Mouse (Mus musculus) hindbrain, embryonic 13.5 days (tissue): ENCODE results near the gene Cfap126. TPM values are rescaled to one million over a fixed set of nuclear protein-coding genes. Genes with fewer than 3 reads are reported as not detected.
A peak's percentile ranks its signal among the peaks of the same experiment; 100 is the strongest.
"Not testable (repeated sequence)": the region's sequence is repeated elsewhere in the genome, so short reads cannot be mapped to it uniquely, and the experiment has no call there.

Source experiments
- ATAC-seq: fragments of 200-750 bp; cut with Nextera tagmentation; 2 replicates; pipeline ENCODE4 v1.8.0; 2017; ENCODE audit warnings: moderate TSS enrichment; ENCODE audit not compliant: low FRiP score
- H3K27ac ChIP-seq: fragments of 300-500 bp; sonication (generic); 2 replicates; pipeline ENCODE4 v1.5.1; 2015; ENCODE audit warnings: inconsistent platforms, mild to moderate bottlenecking, moderate library complexity
- H3K27me3 ChIP-seq: fragments of 300-500 bp; sonication (generic); 2 replicates; pipeline ENCODE4 v1.6.1; 2015; ENCODE audit warnings: mild to moderate bottlenecking, inconsistent platforms
- H3K36me3 ChIP-seq: fragments of 300-500 bp; sonication (generic); 2 replicates; pipeline ENCODE4 v1.6.1; 2015; ENCODE audit warnings: mild to moderate bottlenecking, inconsistent platforms
- H3K4me1 ChIP-seq: fragments of 300-500 bp; sonication (generic); replicated peaks from 2 replicates; pipeline ENCODE4 v1.6.1; 2015; ENCODE audit warnings: inconsistent platforms
- H3K4me2 ChIP-seq: fragments of 300-500 bp; sonication (generic); 2 replicates; pipeline ENCODE4 v1.6.1; 2015; ENCODE audit warnings: inconsistent platforms, mild to moderate bottlenecking, moderate library complexity
- H3K4me3 ChIP-seq: fragments of 300-500 bp; sonication (generic); 2 replicates; pipeline ENCODE4 v1.5.1; 2015; ENCODE audit warnings: mild to moderate bottlenecking, inconsistent platforms
- H3K9ac ChIP-seq: fragments of 300-500 bp; sonication (generic); 2 replicates; pipeline ENCODE4 v1.6.1; 2015; ENCODE audit warnings: mild to moderate bottlenecking, inconsistent platforms
- H3K9me3 ChIP-seq: fragments of 300-500 bp; sonication (generic); 2 replicates; pipeline ENCODE4 v1.6.1; 2016; ENCODE audit warnings: inconsistent platforms
- WGBS: fragments of 180-500 bp; shearing (Covaris S2); methylation state at CpG from one replicate; pipeline ENCODE4 v1.1.7; 2015; 5-methylcytosine and 5-hydroxymethylcytosine counted together
- polyA plus RNA-seq: library from polyadenylated mRNA; unstranded; fragments of >200 nt; fragmentation: Nextera tagmentation; extraction: Ambion mirVana; gene quantifications from 2 replicates; pipeline ENCODE4 v1.2.1, GENCODE M21; 2015

Gene Cfap126
- polyA plus RNA-seq, 1 experiment from 2014 or later = 18.4 TPM

GRCm38 (mm10) chr1:171116280-171116679, 2.6 kb downstream of the Cfap126 start:
- ATAC-seq = no peak
- peaks cover 17% of the 10 kb centered on the region for H3K4me1 ChIP-seq
- H3K36me3 ChIP-seq = no peaks in the 10 kb centered on the region
- H3K4me3 ChIP-seq = no peak overlapping the region
- H3K9me3 ChIP-seq = no peaks in the 10 kb centered on the region
- H3K4me2 ChIP-seq = no peak overlapping the region
- no peak overlapping the region for H3K9ac ChIP-seq
- no peaks in the 10 kb centered on the region for H3K27me3 ChIP-seq
- 81% methylated on average over 4 of the region's 4 CpGs for WGBS
- no peak overlapping the region for H3K27ac ChIP-seq

- Histone ChIP-seq H3K4me3 (no peak overlapping the region), H3K4me1 (peaks cover 16% of the 10 kb centered on the region), H3K36me3 (no peaks in the 10 kb centered on the region), H3K27ac (no peak overlapping the region), H3K9ac (no peak overlapping the region), H3K27me3 (no peaks in the 10 kb centered on the region), H3K9me3 (no peaks in the 10 kb centered on the region), H3K4me2 (no peak overlapping the region)
- 12% methylated on average over 4 of the region's 4 CpGs for WGBS
- peak; percentile 46; the same call in 1 of the 2 replicates for ATAC-seq
These were observed 4.6 kb downstream of the Cfap126 start for GRCm38 (mm10) chr1:171118269-171118684.

- Histone ChIP-seq H3K9ac (no peak overlapping the region), H3K36me3 (no peaks in the 10 kb centered on the region), H3K27me3 (no peaks in the 10 kb centered on the region), H3K4me3 (no peak overlapping the region), H3K4me1 (peaks cover 10% of the 10 kb centered on the region), H3K4me2 (no peak overlapping the region), H3K27ac (no peak overlapping the region), H3K9me3 (no peaks in the 10 kb centered on the region)
- WGBS = 90% methylated on average over 5 of the region's 5 CpGs
- no peak for ATAC-seq
These were observed 5.3 kb downstream of the Cfap126 start for GRCm38 (mm10) chr1:171118996-171119395.

- ATAC-seq = no peak
- Histone ChIP-seq H3K9ac (no peak overlapping the region), H3K4me2 (no peak overlapping the region), H3K36me3 (no peaks in the 10 kb centered on the region), H3K27me3 (no peaks in the 10 kb centered on the region), H3K4me1 (peaks cover 7% of the 10 kb centered on the region), H3K9me3 (no peaks in the 10 kb centered on the region), H3K4me3 (no peak overlapping the region), H3K27ac (no peak overlapping the region)
- 90% methylated on average over 14 of the region's 14 CpGs for WGBS
These were observed 5.7 kb downstream of the Cfap126 start for GRCm38 (mm10) chr1:171119405-171119804.

- no peak overlapping the region for H3K9ac ChIP-seq
- ATAC-seq = no peak
These were observed 7.2 kb downstream of the Cfap126 start for GRCm38 (mm10) chr1:171120893-171121292.

GRCm38 (mm10) chr1:171121839-171122238, 8.1 kb downstream of the Cfap126 start:
- Histone ChIP-seq H3K4me3 (no peak overlapping the region), H3K36me3 (peaks cover 4% of the 10 kb centered on the region; the same call in 1 of the 2 replicates), H3K9ac (no peak overlapping the region), H3K4me1 (peaks cover 7% of the 10 kb centered on the region), H3K27ac (peak overlapping the region; percentile 6; the same call in 1 of the 2 replicates), H3K9me3 (no peaks in the 10 kb centered on the region), H3K27me3 (no peaks in the 10 kb centered on the region), H3K4me2 (no peak overlapping the region)
- ATAC-seq = no peak
- 39% methylated on average over 5 of the region's 5 CpGs for WGBS

More at GRCm38 (mm10) chr1:171120893-171121292, 7.2 kb downstream of the Cfap126 start:
- H3K27me3 ChIP-seq = no peaks in the 10 kb centered on the region
- no peak overlapping the region for H3K27ac ChIP-seq
- peaks cover 7% of the 10 kb centered on the region for H3K4me1 ChIP-seq
- H3K36me3 ChIP-seq = no peaks in the 10 kb centered on the region
- no peak overlapping the region for H3K4me3 ChIP-seq
- whole genome bisulfite sequencing = 52% methylated on average over 3 of the region's 3 CpGs
- H3K4me2 ChIP-seq = no peak overlapping the region
- no peaks in the 10 kb centered on the region for H3K9me3 ChIP-seq

GRCm38 (mm10) chr1:171122932-171123331, 9.2 kb downstream of the Cfap126 start:
- WGBS = 29% methylated on average over 7 of the region's 7 CpGs
- Histone ChIP-seq H3K27me3 (no peaks in the 10 kb centered on the region), H3K4me3 (no peak overlapping the region), H3K36me3 (peaks cover 11% of the 10 kb centered on the region), H3K4me2 (no peak overlapping the region), H3K9me3 (no peaks in the 10 kb centered on the region), H3K4me1 (peaks cover 7% of the 10 kb centered on the region), H3K27ac (0 out of 2 replicates have a peak overlapping the region, but pooled peaks have one; percentile 30), H3K9ac (no peak overlapping the region)
- peak; percentile 40; the same call in 1 of the 2 replicates for ATAC-seq

- no peak overlapping the region for H3K4me2 ChIP-seq
- H3K27me3 ChIP-seq = no peaks in the 10 kb centered on the region
- H3K4me1 ChIP-seq = peaks cover 7% of the 10 kb centered on the region
- peaks cover 25% of the 10 kb centered on the region for H3K36me3 ChIP-seq
- H3K9ac ChIP-seq = no peak overlapping the region
- no peak for ATAC-seq
- H3K9me3 ChIP-seq = no peaks in the 10 kb centered on the region
- no peak overlapping the region for H3K27ac ChIP-seq
- no peak overlapping the region for H3K4me3 ChIP-seq
- WGBS = 94% methylated on average over 5 of the region's 5 CpGs
These were observed 10.7 kb downstream of the Cfap126 start for GRCm38 (mm10) chr1:171124398-171124797.

GRCm38 (mm10) chr1:171129251-171129650, 15.5 kb downstream of the Cfap126 start:
- Histone ChIP-seq H3K9me3 (no peaks in the 10 kb centered on the region), H3K4me3 (no peak overlapping the region), H3K9ac (no peak overlapping the region), H3K27me3 (no peaks in the 10 kb centered on the region), H3K36me3 (peaks cover 66% of the 10 kb centered on the region), H3K4me2 (no peak overlapping the region), H3K27ac (no peak overlapping the region), H3K4me1 (no peaks in the 10 kb centered on the region)
- no peak for ATAC-seq
- WGBS = 62% methylated on average over 7 of the region's 7 CpGs

GRCm38 (mm10) chr1:171130971-171131370, 17.3 kb downstream of the Cfap126 start:
- peaks cover 84% of the 10 kb centered on the region for H3K36me3 ChIP-seq
- no peaks in the 10 kb centered on the region for H3K27me3 ChIP-seq
- ATAC-seq = no peak
- H3K4me3 ChIP-seq = no peak overlapping the region
- no peak overlapping the region for H3K27ac ChIP-seq
- no peak overlapping the region for H3K4me2 ChIP-seq
- WGBS = 96% methylated on average over 1 of the region's 1 CpGs
- H3K9me3 ChIP-seq = no peaks in the 10 kb centered on the region
- no peak overlapping the region for H3K9ac ChIP-seq
- no peaks in the 10 kb centered on the region for H3K4me1 ChIP-seq

- Histone ChIP-seq H3K4me2 (no peak overlapping the region), H3K9me3 (no peaks in the 10 kb centered on the region), H3K4me1 (no peaks in the 10 kb centered on the region), H3K4me3 (no peak overlapping the region), H3K27me3 (no peaks in the 10 kb centered on the region), H3K36me3 (peaks cover 86% of the 10 kb centered on the region), H3K9ac (no peak overlapping the region), H3K27ac (no peak overlapping the region)
- no peak for ATAC-seq
- WGBS = 100% methylated on average over 2 of the region's 2 CpGs
These were observed 21.9 kb downstream of the Cfap126 start for GRCm38 (mm10) chr1:171135600-171135999.

GRCm38 (mm10) chr1:171137486-171138155, 23.9 kb downstream of the Cfap126 start:
- not testable (repeated sequence) for ATAC-seq, H3K9me3 ChIP-seq, H3K4me2 ChIP-seq, H3K4me3 ChIP-seq, H3K27me3 ChIP-seq, H3K27ac ChIP-seq, H3K4me1 ChIP-seq, H3K9ac ChIP-seq
- 92% methylated on average over 8 of the region's 8 CpGs for WGBS
- H3K36me3 ChIP-seq = peaks cover 89% of the 10 kb centered on the region

GRCm38 (mm10) chr1:171142981-171143380, 29.3 kb downstream of the Cfap126 start:
- not testable (repeated sequence) for H3K9me3 ChIP-seq, H3K4me2 ChIP-seq, H3K27ac ChIP-seq, H3K4me1 ChIP-seq, ATAC-seq, H3K27me3 ChIP-seq, H3K4me3 ChIP-seq, H3K9ac ChIP-seq
- H3K36me3 ChIP-seq = peaks cover 62% of the 10 kb centered on the region
- 91% methylated on average over 9 of the region's 11 CpGs for WGBS
